Mouse (Mus musculus) megakaryocyte progenitor cell, adult 5-6 weeks (primary cell): ENCODE data around the gene Kif17. TPM values are rescaled to one million over a fixed set of nuclear protein-coding genes. Genes with fewer than 3 reads are reported as not detected.

Experiments
- ATAC-seq: replicated peaks from 2 replicates; pipeline ENCODE4 v1.8.0; 2016; ENCODE audit warnings: mild to moderate bottlenecking, moderate TSS enrichment, inconsistent platforms; ENCODE audit not compliant: poor library complexity
- total RNA-seq, 2 experiments: library from RNA; stranded (forward) in 1 of 2; stranded (reverse) in 1 of 2; fragments of 157-497, 149-512 nt in 1 of 2; fragments of 200-1000 nt in 1 of 2; gene quantifications; 2 replicates each; pipeline versions ENCODE4 v1.2.3 to v1.2.4; 2015 to 2017

Gene Kif17
- total RNA-seq, 2 experiments from 2014 or later = 4.6 to 4.8 TPM

DNA sequence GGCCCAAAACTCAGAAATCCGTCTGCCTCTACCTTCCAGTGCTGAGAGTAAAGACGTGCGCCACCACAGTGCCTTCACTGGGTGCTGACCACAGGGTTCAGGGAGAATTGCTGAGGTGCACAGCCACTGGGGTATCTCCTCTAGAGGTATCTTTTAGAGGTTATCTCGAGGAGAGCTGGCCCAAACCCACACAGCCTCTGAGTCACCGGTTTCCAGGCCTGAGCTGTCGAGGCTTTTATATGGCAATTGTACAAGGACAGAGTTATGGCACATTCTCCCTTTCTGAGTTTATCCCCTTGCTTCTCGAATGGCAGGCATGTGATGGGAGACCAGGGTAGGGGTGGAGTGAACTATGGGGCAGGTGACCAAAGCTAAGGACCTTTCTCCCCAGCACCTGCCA lies 8.4 kb downstream of the Kif17 start:
- no peak for ATAC-seq

- peak; percentile 47 for ATAC-seq
These were observed 9.2 kb downstream of the Kif17 start for GRCm38 (mm10) chr4:138259482-138259881.

GRCm38 (mm10) chr4:138261843-138262681 lies 11.8 kb downstream of the Kif17 start:
- ATAC-seq = peak; percentile 51

- no peak for ATAC-seq
These were observed 17.6 kb downstream of the Kif17 start for GRCm38 (mm10) chr4:138267869-138268268.

- ATAC-seq = no peak
These were observed 22.1 kb downstream of the Kif17 start for GRCm38 (mm10) chr4:138272011-138272997.

- ATAC-seq = no peak
These were observed 28.1 kb downstream of the Kif17 start for GRCm38 (mm10) chr4:138278346-138278745.

GRCm38 (mm10) chr4:138282834-138283233 lies 32.6 kb downstream of the Kif17 start:
- ATAC-seq = peak; percentile 99

GRCm38 (mm10) chr4:138286411-138286810 lies 36.2 kb downstream of the Kif17 start:
- no peak for ATAC-seq

- ATAC-seq = peak; percentile 63
These were observed 38.5 kb downstream of the Kif17 start for GRCm38 (mm10) chr4:138288691-138289090.

- ATAC-seq = no peak
These were observed 41.8 kb downstream of the Kif17 start for GRCm38 (mm10) chr4:138292028-138292427.

- ATAC-seq = no peak
These were observed 43.2 kb downstream of the Kif17 start for GRCm38 (mm10) chr4:138293261-138293948.

DNA sequence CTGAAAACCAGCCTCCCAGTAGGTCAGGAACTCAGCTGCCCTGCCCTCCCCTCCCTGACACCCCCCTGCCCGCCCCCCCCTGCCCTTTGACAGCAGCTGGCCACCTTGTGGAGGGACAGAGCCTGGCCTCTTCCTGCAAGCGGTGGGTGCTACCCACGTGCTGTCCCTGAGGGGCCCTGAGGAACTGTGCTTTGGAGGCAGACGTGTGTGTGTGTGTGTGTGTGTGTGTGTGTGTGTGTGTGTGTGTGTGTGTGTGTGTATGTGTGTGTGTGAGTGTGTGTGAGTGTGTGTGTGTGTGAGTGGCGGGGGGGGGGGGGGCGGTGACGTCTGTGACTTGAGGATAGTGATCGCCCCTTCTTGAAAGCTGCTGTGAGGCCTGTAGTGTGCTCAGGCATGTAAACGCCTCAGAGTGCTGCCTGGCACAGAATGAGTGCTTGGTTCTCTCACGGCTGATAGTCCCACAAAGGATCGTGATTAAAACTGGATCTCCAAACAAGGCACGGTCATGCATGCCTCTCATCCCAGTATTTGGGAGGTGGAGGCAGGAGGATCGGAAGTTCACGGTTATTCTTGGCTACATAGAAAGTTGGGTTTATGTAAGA lies 43.8 kb downstream of the Kif17 start:
- no peak for ATAC-seq

DNA sequence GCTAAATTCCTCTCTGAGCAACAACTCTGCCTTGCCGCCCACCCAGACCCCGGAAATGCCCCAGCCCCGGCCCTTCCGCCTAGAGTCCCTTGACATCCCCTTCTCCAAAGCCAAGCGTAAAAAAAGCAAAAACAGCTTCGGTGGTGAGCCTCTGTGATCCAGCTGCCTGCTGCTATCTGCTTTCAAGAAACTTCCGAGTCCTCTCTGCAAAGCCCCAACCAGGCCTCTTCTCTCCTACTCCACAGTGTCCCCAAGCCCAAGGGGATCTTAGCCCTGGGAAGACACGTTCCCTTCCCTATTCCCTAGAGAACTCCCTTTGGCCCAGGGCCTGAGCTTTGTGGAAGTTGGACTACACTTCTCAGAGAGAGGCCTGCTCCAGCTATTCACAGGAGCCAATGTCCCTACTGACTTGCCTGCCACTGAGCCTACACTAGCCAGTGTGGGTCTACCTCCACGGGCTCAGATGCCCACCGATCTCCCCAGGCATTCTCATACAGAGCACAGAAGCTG lies 51.1 kb downstream of the Kif17 start:
- ATAC-seq = no peak

- ATAC-seq = no peak
These were observed 52.8 kb downstream of the Kif17 start for GRCm38 (mm10) chr4:138303011-138303410.

DNA sequence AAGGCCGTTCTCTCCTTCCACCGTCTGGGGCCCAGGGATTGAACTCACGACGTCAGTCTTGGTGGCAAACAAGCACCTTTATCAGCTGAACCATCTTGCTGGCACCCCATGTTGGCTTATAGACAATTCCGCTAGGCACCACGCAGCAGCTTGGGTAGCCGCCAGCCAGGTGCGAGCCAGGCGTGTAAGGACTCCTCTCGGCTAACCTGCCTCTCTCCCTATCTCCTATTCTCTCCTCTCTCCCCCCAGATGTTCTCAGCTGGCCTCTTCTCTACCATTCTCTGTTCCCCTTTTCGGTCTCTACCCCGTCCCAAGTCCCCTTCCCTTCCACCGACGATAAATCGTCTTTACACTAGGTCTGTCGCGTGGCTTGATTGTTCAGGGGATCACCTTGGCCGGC lies 53.5 kb downstream of the Kif17 start:
- peak; percentile 15 for ATAC-seq

- ATAC-seq = peak; percentile 93
These were observed 54.3 kb downstream of the Kif17 start, which contains the start of gene Ddost for GRCm38 (mm10) chr4:138304340-138305104. Ddost (plus strand) TSS chr4:138304730.

GRCm38 (mm10) chr4:138307025-138307424 lies 56.8 kb downstream of the Kif17 start:
- no peak for ATAC-seq

GRCm38 (mm10) chr4:138307739-138308138 lies 57.5 kb downstream of the Kif17 start:
- 0 out of 2 replicates have a peak, but pooled peaks have one; percentile 7 for ATAC-seq

- no peak for ATAC-seq
These were observed 60.2 kb downstream of the Kif17 start for GRCm38 (mm10) chr4:138310311-138310910.
